Mouse (Mus musculus) lung, adult 2 months (tissue): ENCODE data around the gene Mlip.

ENCODE experiments used
- CTCF ChIP-seq: fragments of 200-500 bp; IDR thresholded peaks from 2 replicates; pipeline ENCODE4 v1.5.1; 2011; ENCODE audit warnings: mild to moderate bottlenecking, low read length, control low read depth; ENCODE audit not compliant: insufficient read depth
- POLR2A ChIP-seq: fragments of 200-500 bp; IDR thresholded peaks from 2 replicates; pipeline ENCODE4 v1.6.1; 2011; ENCODE audit warnings: low read depth, mild to moderate bottlenecking, control low read depth, low read length, borderline replicate concordance; ENCODE audit errors: extremely low read depth

DNA sequence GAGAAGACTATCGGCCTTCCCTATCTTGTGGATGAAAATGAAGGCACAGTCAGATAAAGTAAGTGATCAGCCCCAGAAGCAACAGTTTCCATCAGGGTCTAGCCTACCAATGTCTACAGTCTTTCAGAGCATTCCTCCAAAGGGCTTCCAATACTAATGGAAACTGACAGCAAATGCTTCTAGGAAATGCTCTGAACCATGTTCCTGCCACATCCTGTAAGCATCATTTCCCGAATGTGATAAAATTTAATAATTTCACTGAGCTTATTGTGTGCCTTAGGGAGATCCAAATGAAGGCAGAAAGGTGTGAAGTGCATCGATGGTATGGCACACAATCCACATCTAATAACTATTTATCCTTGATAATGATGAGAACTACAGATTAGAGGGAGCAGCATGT lies 173.3 kb downstream of the Mlip start:
- TF ChIP-seq CTCF (no peak), POLR2A (no peak)
